Mouse (Mus musculus) right cerebral cortex, postnatal 10 days (tissue): ENCODE results near the gene Alg5.

Experiments
- DNase-seq, 2 experiments: peaks; one replicate each; pipeline ENCODE4 v3.0.0; 2021; ENCODE audit warnings: low spot score in 2 of 2

The Alg5 gene

GRCm38 (mm10) chr3:54791822-54792677 lies 56.7 kb downstream of the Alg5 start:
- no peak for DNase-seq

- DNase-seq, result no peak
Measured at GRCm38 (mm10) chr3:54793762-54794161, 58.4 kb downstream of the Alg5 start.

- no peak for DNase-seq
Measured at GRCm38 (mm10) chr3:54795379-54795778, 60.0 kb downstream of the Alg5 start.

GRCm38 (mm10) chr3:54795806-54796205 lies 60.5 kb downstream of the Alg5 start:
- DNase-seq, result no peak

- peak; percentile 60 to 75 for DNase-seq
Measured at GRCm38 (mm10) chr3:54797211-54797610, 61.9 kb downstream of the Alg5 start.
